Mouse (Mus musculus): ENCODE measurements around the gene Cyp4a30b.
"Not testable (repeated sequence)": the region's sequence is repeated elsewhere in the genome, so short reads cannot be mapped to it uniquely, and the experiment has no call there.

The Cyp4a30b gene

GRCm38 (mm10) chr4:115452304-115452703 is at the start of gene Cyp4a30b:
Cyp4a30b (plus strand) TSS chr4:115452604.
- DNase-seq (ENCODE audit: low read depth, low spot score) = no peak

GRCm38 (mm10) chr4:115411324-115411723 is 41.1 kb upstream of the Cyp4a30b start, which contains the start of gene Cyp4a12b:
Cyp4a12b (plus strand) TSS chr4:115411624.
- not testable (repeated sequence) for DNase-seq (ENCODE audit: low read depth, low spot score)

- DNase-seq (ENCODE audit: low read depth, low spot score) = no peak
Observed at GRCm38 (mm10) chr4:115450577-115451137, 1.7 kb upstream of the Cyp4a30b start.

GRCm38 (mm10) chr4:115473585-115473984 is 21.2 kb downstream of the Cyp4a30b start:
- DNase-seq (ENCODE audit: low read depth, low spot score) = not testable (repeated sequence)

- DNase-seq (ENCODE audit: low read depth, low spot score) = peak; percentile 24
Observed at GRCm38 (mm10) chr4:115476051-115476450, 23.6 kb downstream of the Cyp4a30b start.

GRCm38 (mm10) chr4:115481006-115481652 is 28.7 kb downstream of the Cyp4a30b start:
- DNase-seq (ENCODE audit: low read depth, low spot score) = peak; percentile 16

- DNase-seq (ENCODE audit: low read depth, low spot score) = no peak
Observed at GRCm38 (mm10) chr4:115496001-115496400, 43.6 kb downstream of the Cyp4a30b start, which contains the start of gene Cyp4a14. Cyp4a14 (minus strand) TSS chr4:115496142.

GRCm38 (mm10) chr4:115497466-115497865 is 45.1 kb downstream of the Cyp4a30b start:
- no peak for DNase-seq (ENCODE audit: low read depth, low spot score)

- DNase-seq (ENCODE audit: low read depth, low spot score) = not testable (repeated sequence)
Observed at GRCm38 (mm10) chr4:115513964-115514363, 61.6 kb downstream of the Cyp4a30b start.

GRCm38 (mm10) chr4:115518000-115518399 is 65.6 kb downstream of the Cyp4a30b start, which contains the start of gene Cyp4a10:
Cyp4a10 (plus strand) TSS chr4:115518264.
- not testable (repeated sequence) for DNase-seq (ENCODE audit: low read depth, low spot score)

- DNase-seq (ENCODE audit: low read depth, low spot score) = no peak
Observed at GRCm38 (mm10) chr4:115519444-115519843, 67.0 kb downstream of the Cyp4a30b start.
